Comparison of ENCODE assay signal across 10 mouse cellular contexts in the genomic region with DNA sequence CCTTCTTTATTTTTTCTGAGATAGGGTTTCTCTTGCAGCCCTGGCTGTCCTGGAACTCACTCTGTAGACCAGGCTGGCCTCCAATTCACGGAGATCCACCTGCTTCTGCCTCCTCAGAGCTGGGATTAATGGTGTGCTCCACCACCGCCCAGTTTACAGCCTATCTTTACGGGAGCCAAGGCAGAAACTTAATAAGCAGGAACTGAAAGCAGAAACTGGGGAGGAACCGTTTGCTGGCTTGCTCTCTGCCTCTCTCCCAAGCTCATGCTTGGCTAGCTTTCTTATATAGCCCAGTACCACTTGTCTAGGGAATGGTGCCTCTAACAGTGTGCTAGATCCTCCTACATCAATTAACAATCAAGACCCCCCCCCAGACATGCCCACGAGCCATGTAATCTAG. TPM values are rescaled to one million over a fixed set of nuclear protein-coding genes. Genes with fewer than 3 reads are reported as not detected.
DNase-seq lines count a peak whose midpoint lies in the region; ATAC-seq lines count a peak whose summit lies in the region.
"Had no signal": no experiment of that assay in that cellular context is flagged by ENCODE, and none has a peak within 500 bp of the region (broad histone marks: within the 10 kb centered on the region; RNA-seq: fewer than 3 reads in every experiment).

No protein-coding gene starts in this region.

- peak overlapping the region; percentile 35 for H3K4me2 ChIP-seq in forebrain, embryonic 12.5 days
- H3K4me2 ChIP-seq in forebrain, embryonic 16.5 days (ENCODE audit: low read length), result no peak overlapping the region
- H3K4me2 ChIP-seq in liver, embryonic 12.5 days, result peak overlapping the region; percentile 44

- 59% methylated on average over 5 of the region's 5 CpGs for WGBS in forebrain, embryonic 12.5 days
- 52% methylated on average over 5 of the region's 5 CpGs for WGBS in forebrain, embryonic 16.5 days
- WGBS in liver, embryonic 12.5 days (ENCODE audit: insufficient replicate concordance), result 51% methylated on average over 5 of the region's 5 CpGs

- no peak overlapping the region for H3K9ac ChIP-seq in forebrain, embryonic 12.5 days
- no peak overlapping the region; the same call in 1 of the 2 replicates for H3K9ac ChIP-seq in forebrain, embryonic 16.5 days (replicated peaks; ENCODE audit: low read depth, low read length)
- no peak overlapping the region for H3K9ac ChIP-seq in liver, embryonic 12.5 days

- H3K4me3 ChIP-seq in forebrain, embryonic 12.5 days (replicated peaks), result no peak overlapping the region
- H3K4me3 ChIP-seq in forebrain, embryonic 16.5 days (replicated peaks; ENCODE audit: low read length), result no peak overlapping the region
- H3K4me3 ChIP-seq in liver, embryonic 12.5 days, result no peak overlapping the region

- H3K4me1 ChIP-seq in forebrain, embryonic 12.5 days, result peaks cover 10% of the 10 kb centered on the region
- 0 out of 2 replicates have a peak, but pooled peaks cover 4% of the 10 kb centered on the region for H3K4me1 ChIP-seq in forebrain, embryonic 16.5 days (replicated peaks; ENCODE audit: control insufficient read depth, insufficient read depth, low read length)
- H3K4me1 ChIP-seq in liver, embryonic 12.5 days, result peaks cover 25% of the 10 kb centered on the region

- H3K9me3 ChIP-seq in forebrain, embryonic 12.5 days, result no peaks in the 10 kb centered on the region
- no peaks in the 10 kb centered on the region for H3K9me3 ChIP-seq in forebrain, embryonic 16.5 days (ENCODE audit: control insufficient read depth, low read length)
- H3K9me3 ChIP-seq in liver, embryonic 12.5 days (replicated peaks), result no peaks in the 10 kb centered on the region

- peak; percentile 51 to 54 for DNase-seq in spleen, postnatal 36 days (ENCODE audit: low spot score in 2 of 2)
- no peak for DNase-seq in spleen, postnatal 10 days (ENCODE audit: low spot score in 2 of 2)
- DNase-seq in embryo, embryonic 10 days (ENCODE audit: low spot score), result no peak
- DNase-seq in gastrocnemius, postnatal 36 days, result no peak
- no peak for DNase-seq in left cerebral cortex, adult 18-20 months (ENCODE audit: low spot score in 2 of 2)
- DNase-seq: heart, postnatal 4 days; right cerebral cortex, postnatal 4 days had no signal

- no peak for ATAC-seq in forebrain, embryonic 12.5 days (ENCODE audit: low FRiP score)
- ATAC-seq in forebrain, embryonic 16.5 days, result no peak
- ATAC-seq in liver, embryonic 12.5 days, result no peak

- intact Hi-C loops in gastrocnemius, postnatal 36 days (cut with DNase I), result no loop called here

- no peaks in the 10 kb centered on the region for H3K27me3 ChIP-seq in forebrain, embryonic 12.5 days
- H3K27me3 ChIP-seq in forebrain, embryonic 16.5 days (replicated peaks; ENCODE audit: control insufficient read depth, insufficient read depth, low read length), result no peaks in the 10 kb centered on the region
- H3K27me3 ChIP-seq in liver, embryonic 12.5 days (replicated peaks), result 0 out of 2 replicates have a peak, but pooled peaks cover 6% of the 10 kb centered on the region

- 0 out of 2 replicates have a peak, but pooled peaks cover 3% of the 10 kb centered on the region for H3K36me3 ChIP-seq in forebrain, embryonic 12.5 days (replicated peaks)
- no peaks in the 10 kb centered on the region for H3K36me3 ChIP-seq in forebrain, embryonic 16.5 days (ENCODE audit: control insufficient read depth, insufficient read depth)
- H3K36me3 ChIP-seq in liver, embryonic 12.5 days, result peaks cover 3% of the 10 kb centered on the region; the same call in 1 of the 2 replicates

- no peak overlapping the region for H3K27ac ChIP-seq in forebrain, embryonic 12.5 days
- no peak overlapping the region for H3K27ac ChIP-seq in forebrain, embryonic 16.5 days (ENCODE audit: low read length)
- H3K27ac ChIP-seq in liver, embryonic 12.5 days, result no peak overlapping the region

RNA-seq across cellular contexts. Expression of gene Pkn3, which starts 6.6 kb away (rescaled TPM):
- polyA plus RNA-seq in forebrain, embryonic 12.5 days (2016; fragmentation: Nextera tagmentation; extraction: Ambion mirVana), result 10.3 TPM in 2 replicates
- polyA plus RNA-seq in forebrain, embryonic 16.5 days (2015; fragmentation: Nextera tagmentation; extraction: Ambion mirVana), result 2.6 and 3.4 TPM in 2 replicates
- polyA plus RNA-seq in liver, embryonic 12.5 days (2016; fragmentation: Nextera tagmentation; extraction: Ambion mirVana), result 4.6 and 5.1 TPM in 2 replicates
- total RNA-seq in gastrocnemius, postnatal 36 days (2021), result 1 to 10 TPM; 2.8 to 5.1 TPM
- total RNA-seq in left cerebral cortex, adult 18-20 months (2021), result 1 to 10 TPM; 3.8 TPM

RNA-seq across cellular contexts. Expression of gene Zdhhc12, which starts 9.3 kb away (rescaled TPM):
- 22.9 TPM in 2 replicates for polyA plus RNA-seq in forebrain, embryonic 12.5 days (2016; fragmentation: Nextera tagmentation; extraction: Ambion mirVana)
- polyA plus RNA-seq in forebrain, embryonic 16.5 days (2015; fragmentation: Nextera tagmentation; extraction: Ambion mirVana), result 17.8 and 19.0 TPM in 2 replicates
- polyA plus RNA-seq in liver, embryonic 12.5 days (2016; fragmentation: Nextera tagmentation; extraction: Ambion mirVana), result 29.7 and 31.0 TPM in 2 replicates
- 1 to 10 TPM; 2.6 to 3.0 TPM for total RNA-seq in gastrocnemius, postnatal 36 days (2021)
- total RNA-seq in left cerebral cortex, adult 18-20 months (2021), result 1 to 10 TPM; 6.1 to 6.7 TPM

RNA-seq across cellular contexts. Expression of gene Set, which starts 26.9 kb away (rescaled TPM):
- 774 and 776 TPM in 2 replicates for polyA plus RNA-seq in forebrain, embryonic 12.5 days (2016; fragmentation: Nextera tagmentation; extraction: Ambion mirVana)
- 407 and 435 TPM in 2 replicates for polyA plus RNA-seq in forebrain, embryonic 16.5 days (2015; fragmentation: Nextera tagmentation; extraction: Ambion mirVana)
- 409 and 423 TPM in 2 replicates for polyA plus RNA-seq in liver, embryonic 12.5 days (2016; fragmentation: Nextera tagmentation; extraction: Ambion mirVana)
- 10 to 100 TPM; 81.3 to 93.3 TPM for total RNA-seq in gastrocnemius, postnatal 36 days (2021)
- 100 to 1,000 TPM; 191 to 199 TPM for total RNA-seq in left cerebral cortex, adult 18-20 months (2021)

RNA-seq across cellular contexts. Expression of gene Wdr34, which starts 35.4 kb away (rescaled TPM):
- 42.3 and 42.5 TPM in 2 replicates for polyA plus RNA-seq in forebrain, embryonic 12.5 days (2016; fragmentation: Nextera tagmentation; extraction: Ambion mirVana)
- polyA plus RNA-seq in forebrain, embryonic 16.5 days (2015; fragmentation: Nextera tagmentation; extraction: Ambion mirVana), result 70.2 and 83.3 TPM in 2 replicates
- polyA plus RNA-seq in liver, embryonic 12.5 days (2016; fragmentation: Nextera tagmentation; extraction: Ambion mirVana), result 13.2 and 15.4 TPM in 2 replicates
- 1 to 10 TPM; 3.9 to 4.1 TPM for total RNA-seq in gastrocnemius, postnatal 36 days (2021)
- 10 to 100 TPM; 39.5 to 45.2 TPM for total RNA-seq in left cerebral cortex, adult 18-20 months (2021)

RNA-seq across cellular contexts. Expression of gene Zer1, which starts 40.3 kb away (rescaled TPM):
- 9.2 and 9.5 TPM in 2 replicates for polyA plus RNA-seq in forebrain, embryonic 12.5 days (2016; fragmentation: Nextera tagmentation; extraction: Ambion mirVana)
- 10.9 and 16.5 TPM in 2 replicates for polyA plus RNA-seq in forebrain, embryonic 16.5 days (2015; fragmentation: Nextera tagmentation; extraction: Ambion mirVana)
- 4.3 and 4.4 TPM in 2 replicates for polyA plus RNA-seq in liver, embryonic 12.5 days (2016; fragmentation: Nextera tagmentation; extraction: Ambion mirVana)
- 10 to 100 TPM; 19.9 to 21.7 TPM for total RNA-seq in gastrocnemius, postnatal 36 days (2021)
- total RNA-seq in left cerebral cortex, adult 18-20 months (2021), result 100 to 1,000 TPM; 146 to 156 TPM

Comparison
In these comparisons a context has a peak if more than half of its experiments do, and no peak if none do; other contexts are left out.
1. DNase-seq: peak in spleen, postnatal 36 days (2 of 2); none in spleen, postnatal 10 days (0 of 2), embryo, embryonic 10 days (single experiment), gastrocnemius, postnatal 36 days (0 of 2) and left cerebral cortex, adult 18-20 months (0 of 2).